Mouse (Mus musculus) stomach, postnatal 0 days (tissue): ENCODE measurements at regions not wholly inside any gene's neighbourhood (a gene's known extent, or its start where the extent isn't known, plus 50 kb on each side); places are given as distances from the start of the nearest gene placed in this dataset.

ENCODE experiments used
- CTCF ChIP-seq: IDR thresholded peaks from 2 replicates; pipeline ENCODE4 v1.5.1; 2016; ENCODE audit warnings: antibody characterized with exemption, low read depth, mild to moderate bottlenecking, moderate library complexity
- EP300 ChIP-seq: optimal IDR thresholded peaks from 2 replicates; pipeline ENCODE3; 2016; ENCODE audit warnings: antibody characterized with exemption

GRCm38 (mm10) chr4:114686091-114686490 lies 135.4 kb upstream of the Gm12830 start:
- TF ChIP-seq CTCF (no peak), EP300 (no peak)
